Mouse (Mus musculus) liver, embryonic 14.5 days (tissue): ENCODE results near the gene Gm4553.

Experiments
- CTCF ChIP-seq: IDR thresholded peaks from 2 replicates; pipeline ENCODE4 v1.5.1; 2016; ENCODE audit warnings: antibody characterized with exemption, low read depth, control low read depth
- EP300 ChIP-seq: IDR thresholded peaks from 2 replicates; pipeline ENCODE4 v1.6.1; 2016; ENCODE audit warnings: antibody characterized with exemption, low read depth

DNA sequence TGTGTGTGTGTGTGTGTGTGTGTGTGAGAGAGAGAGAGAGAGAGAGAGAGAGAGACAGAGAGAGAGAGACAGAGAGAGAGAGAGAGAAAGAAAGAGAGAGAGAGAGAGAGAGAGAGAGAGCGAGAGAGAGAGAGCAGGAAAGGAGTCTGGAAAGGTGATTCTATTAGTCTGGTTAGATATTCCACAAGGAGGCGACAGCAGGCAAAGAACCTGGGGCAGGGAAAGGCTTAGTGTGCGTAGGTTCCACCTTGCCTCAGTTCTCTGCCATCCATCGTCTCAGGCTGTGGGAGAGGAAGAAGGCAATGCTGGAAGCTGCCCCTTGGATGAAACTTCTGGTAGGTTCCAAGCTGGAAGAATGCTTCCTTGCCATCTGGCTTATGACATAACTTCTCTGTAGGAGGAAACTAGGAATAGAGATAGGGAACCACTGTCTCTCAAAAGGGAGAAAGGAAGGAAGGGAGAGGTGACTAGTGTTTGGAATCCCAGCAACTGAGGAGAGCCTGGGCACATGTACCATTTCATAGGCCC lies 20.1 kb downstream of the Gm4553 start:
- TF ChIP-seq CTCF (no peak), EP300 (no peak)
